Mouse (Mus musculus) kidney, embryonic 15.5 days (tissue): ENCODE measurements around the gene Tcfl5. TPM values are rescaled to one million over a fixed set of nuclear protein-coding genes. Genes with fewer than 3 reads are reported as not detected.
A peak's percentile ranks its signal among the peaks of the same experiment; 100 is the strongest.

Experiments used
- ATAC-seq: fragments of 200-750 bp; cut with Nextera tagmentation; replicated peaks from 2 replicates; pipeline ENCODE4 v1.8.0; 2017; ENCODE audit warnings: moderate TSS enrichment; ENCODE audit not compliant: low FRiP score
- H3K27ac ChIP-seq: fragments of 300-500 bp; sonication (generic); 2 replicates; pipeline ENCODE4 v1.5.1; 2015; ENCODE audit warnings: mild to moderate bottlenecking, inconsistent platforms
- H3K27me3 ChIP-seq: fragments of 300-500 bp; sonication (generic); 2 replicates; pipeline ENCODE4 v1.6.1; 2015; ENCODE audit warnings: inconsistent platforms
- H3K36me3 ChIP-seq: fragments of 300-500 bp; sonication (generic); 2 replicates; pipeline ENCODE4 v1.6.1; 2015; ENCODE audit warnings: inconsistent platforms
- H3K4me1 ChIP-seq: fragments of 300-500 bp; sonication (generic); 2 replicates; pipeline ENCODE4 v1.6.1; 2015; ENCODE audit warnings: inconsistent platforms
- H3K4me2 ChIP-seq: fragments of 300-500 bp; sonication (generic); 2 replicates; pipeline ENCODE4 v1.6.1; 2015; ENCODE audit warnings: moderate library complexity, mild to moderate bottlenecking, inconsistent platforms
- H3K4me3 ChIP-seq: fragments of 300-500 bp; sonication (generic); replicated peaks from 2 replicates; pipeline ENCODE4 v1.5.1; 2015; ENCODE audit warnings: mild to moderate bottlenecking, inconsistent platforms
- H3K9ac ChIP-seq: fragments of 300-500 bp; sonication (generic); 2 replicates; pipeline ENCODE4 v1.6.1; 2015; ENCODE audit warnings: mild to moderate bottlenecking, inconsistent platforms
- H3K9me3 ChIP-seq: fragments of 300-500 bp; sonication (generic); replicated peaks from 2 replicates; pipeline ENCODE4 v1.6.1; 2016; ENCODE audit warnings: inconsistent platforms
- WGBS: fragments of 180-500 bp; shearing (Covaris S2); methylation state at CpG from one replicate; pipeline ENCODE4 v1.1.7; 2015; ENCODE audit warnings: mixed read lengths; 5-methylcytosine and 5-hydroxymethylcytosine counted together
- polyA plus RNA-seq: library from polyadenylated mRNA; unstranded; fragments of >200 nt; fragmentation: Nextera tagmentation; extraction: Ambion mirVana; gene quantifications from 2 replicates; pipeline ENCODE4 v1.2.1, GENCODE M21; 2015

Gene Tcfl5
- polyA plus RNA-seq, 1 experiment from 2014 or later = 0.23 TPM

DNA sequence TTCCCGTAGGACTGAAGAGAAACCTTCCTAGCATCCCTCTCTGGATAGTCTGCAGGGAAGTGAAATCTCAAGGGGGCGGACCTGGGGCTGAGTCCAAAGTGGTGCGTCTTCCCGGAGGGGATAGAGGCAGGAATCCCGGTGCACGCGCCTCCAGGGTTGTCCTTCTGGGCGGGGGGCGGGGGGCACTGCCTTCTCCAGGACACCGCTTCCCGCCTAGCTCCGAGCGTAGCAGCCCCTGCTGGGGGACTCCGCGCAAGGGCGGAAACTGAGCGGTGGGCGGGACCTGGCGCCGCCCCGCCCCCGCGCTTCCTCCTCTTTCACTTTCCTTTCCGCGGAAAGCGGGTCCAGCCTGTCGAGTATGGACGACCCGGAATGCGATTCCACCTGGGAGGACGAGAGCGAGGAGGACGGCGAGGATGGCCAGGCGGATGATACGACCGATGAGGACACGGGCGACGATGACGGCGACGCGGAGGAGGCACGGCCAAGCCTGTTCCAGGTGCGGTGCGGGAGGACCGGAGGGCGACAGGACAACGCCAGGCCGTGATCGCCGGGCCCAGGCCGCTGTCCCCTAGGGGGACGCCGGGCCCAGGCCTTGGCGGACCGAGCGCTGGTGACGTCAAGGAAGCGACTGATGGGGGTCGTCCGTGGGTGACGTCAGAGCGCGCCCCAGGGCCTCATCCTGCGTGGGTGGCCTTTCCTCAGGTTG lies 53.2 kb downstream of the Tcfl5 start, which contains the start of gene Ogfr:
Gene Ogfr (plus strand): TSS at position 123 of the 709 bp plus-strand sequence.
- peak; percentile 94 for ATAC-seq
- Histone ChIP-seq H3K27ac (peak within 1 kb of the TSS; percentile 94), H3K36me3 (peaks cover 67% of the 10 kb centered on the region), H3K9ac (peak within 1 kb of the TSS; percentile 87), H3K4me2 (peak within 1 kb of the TSS; percentile 79), H3K27me3 (no peaks in the 10 kb centered on the region), H3K4me1 (peaks cover 19% of the 10 kb centered on the region), H3K4me3 (peak within 1 kb of the TSS; percentile 98), H3K9me3 (no peaks in the 10 kb centered on the region)
- WGBS = under 1% methylated on average over 67 of the region's 67 CpGs

DNA sequence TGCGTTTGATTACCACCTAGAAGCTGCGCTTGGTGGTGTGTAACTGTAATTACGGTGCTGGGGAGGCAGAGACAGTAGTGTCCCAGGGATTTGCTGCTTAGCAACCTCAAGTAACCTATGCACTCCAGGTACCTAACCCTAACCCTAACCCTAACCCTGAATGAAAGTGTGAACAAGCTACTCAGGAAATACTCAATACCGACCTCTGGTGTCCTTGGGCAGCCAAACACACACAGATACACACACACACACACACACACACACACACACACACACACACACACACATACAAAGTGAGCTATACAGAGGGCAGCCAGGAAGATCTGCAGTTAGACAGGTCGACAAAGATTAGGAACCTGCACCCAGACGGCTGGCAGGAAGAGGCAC lies 53.8 kb downstream of the Tcfl5 start:
- H3K36me3 ChIP-seq = peaks cover 62% of the 10 kb centered on the region
- peak; percentile 3; the same call in 1 of the 2 replicates for ATAC-seq
- peak overlapping the region; percentile 79 for H3K4me2 ChIP-seq
- no peaks in the 10 kb centered on the region for H3K27me3 ChIP-seq
- no peaks in the 10 kb centered on the region for H3K9me3 ChIP-seq
- H3K27ac ChIP-seq = peak overlapping the region; percentile 94
- H3K4me1 ChIP-seq = peaks cover 25% of the 10 kb centered on the region
- peak overlapping the region; percentile 87 for H3K9ac ChIP-seq
- peak overlapping the region; percentile 98 for H3K4me3 ChIP-seq
- WGBS = 48% methylated on average over 6 of the region's 6 CpGs

DNA sequence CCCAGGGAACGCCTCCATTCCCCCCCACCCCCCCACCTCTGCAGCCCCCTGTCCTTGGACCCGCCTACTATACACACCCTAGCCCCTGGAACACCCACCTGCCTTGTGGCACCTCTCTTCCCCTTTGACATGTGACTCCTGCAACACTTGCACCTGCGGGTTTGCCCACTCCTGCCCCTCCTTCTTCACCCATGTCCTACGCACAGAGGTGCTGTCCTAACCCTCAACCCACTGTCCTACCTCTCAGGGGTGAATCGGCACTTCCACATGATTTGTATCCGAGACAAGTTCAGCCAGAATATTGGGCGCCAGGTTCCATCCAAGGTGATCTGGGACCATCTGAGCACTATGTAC lies 59.4 kb downstream of the Tcfl5 start:
- Histone ChIP-seq H3K9ac (peak overlapping the region; percentile 97), H3K9me3 (no peaks in the 10 kb centered on the region), H3K4me3 (peak overlapping the region; percentile 93), H3K36me3 (peaks cover 30% of the 10 kb centered on the region), H3K4me1 (peaks cover 21% of the 10 kb centered on the region), H3K27ac (no peak overlapping the region), H3K4me2 (peak overlapping the region; percentile 86), H3K27me3 (peaks cover 4% of the 10 kb centered on the region; the same call in 1 of the 2 replicates)
- 21% methylated on average over 7 of the region's 7 CpGs for WGBS
- ATAC-seq = no peak; the same call in 1 of the 2 replicates

DNA sequence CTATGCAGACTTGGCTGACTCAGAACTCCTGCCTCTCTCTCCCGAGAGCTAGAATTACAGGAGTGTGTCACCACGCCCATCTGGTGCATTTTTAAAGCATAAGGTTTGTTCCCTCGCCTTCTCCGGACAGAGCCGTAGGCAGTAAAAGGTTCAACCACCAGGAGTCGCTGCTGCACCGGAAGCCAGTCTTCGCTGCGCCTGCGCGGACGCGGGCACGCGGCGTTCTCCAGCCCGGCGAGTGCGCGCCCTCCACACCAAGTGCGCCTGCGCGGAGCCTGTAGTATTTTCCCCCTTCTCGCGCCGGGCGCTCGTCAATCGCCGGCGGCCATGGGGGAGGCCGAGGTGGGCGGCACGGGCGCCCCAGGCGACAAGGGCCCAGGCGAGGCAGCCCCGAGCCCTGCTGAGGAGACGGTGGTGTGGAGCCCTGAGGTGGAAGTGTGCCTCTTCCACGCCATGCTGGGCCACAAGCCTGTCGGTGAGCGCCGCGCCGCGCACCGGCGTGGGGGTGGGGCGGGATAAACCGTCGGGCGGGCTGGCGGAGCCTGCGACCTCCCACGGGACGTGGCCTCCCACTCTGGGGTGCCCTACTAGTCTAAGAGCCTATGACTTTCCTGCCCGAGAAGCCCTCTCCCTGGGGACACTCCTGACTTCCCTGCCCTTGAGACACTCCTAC lies 59.9 kb downstream of the Tcfl5 start:
- H3K4me3 ChIP-seq = peak overlapping the region; percentile 93
- peak overlapping the region; percentile 82 for H3K27ac ChIP-seq
- H3K9me3 ChIP-seq = no peaks in the 10 kb centered on the region
- peaks cover 30% of the 10 kb centered on the region for H3K36me3 ChIP-seq
- H3K4me1 ChIP-seq = peaks cover 21% of the 10 kb centered on the region
- H3K9ac ChIP-seq = peak overlapping the region; percentile 97
- ATAC-seq = peak; percentile 90
- under 1% methylated on average over 54 of the region's 57 CpGs for WGBS
- H3K4me2 ChIP-seq = peak overlapping the region; percentile 86
- H3K27me3 ChIP-seq = peaks cover 4% of the 10 kb centered on the region; the same call in 1 of the 2 replicates

DNA sequence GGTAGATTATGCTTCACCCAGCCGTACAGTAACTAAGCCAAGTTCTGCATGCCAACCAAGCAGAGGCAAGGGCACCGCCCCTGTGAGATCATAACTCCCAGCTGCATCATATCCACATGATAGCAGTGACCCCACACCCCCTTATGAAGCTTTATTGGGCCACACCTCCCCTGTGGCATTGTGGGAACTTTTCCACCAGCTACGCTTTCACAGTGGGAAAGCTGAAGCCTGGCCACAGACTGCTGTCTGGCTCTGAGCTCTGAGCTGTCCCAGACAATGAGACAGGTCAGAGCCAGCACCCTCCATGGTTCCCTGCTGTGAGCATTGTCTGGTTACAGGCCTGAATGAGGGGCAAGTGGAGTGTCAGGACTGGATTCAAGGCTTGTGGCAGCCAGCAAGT lies 61.5 kb downstream of the Tcfl5 start, which contains the start of gene Mrgbp:
Gene Mrgbp (plus strand): TSS at position 303 of the 400 bp plus-strand sequence.
- H3K27me3 ChIP-seq = peaks cover 4% of the 10 kb centered on the region; the same call in 1 of the 2 replicates
- 62% methylated on average over 3 of the region's 3 CpGs for WGBS
- H3K36me3 ChIP-seq = peaks cover 16% of the 10 kb centered on the region
- H3K9me3 ChIP-seq = no peaks in the 10 kb centered on the region
- no peak within 1 kb of the TSS for H3K4me3 ChIP-seq
- ATAC-seq = no peak
- H3K27ac ChIP-seq = peak within 1 kb of the TSS; percentile 24
- H3K4me2 ChIP-seq = peak within 1 kb of the TSS; percentile 86; the same call in 1 of the 2 replicates
- H3K9ac ChIP-seq = no peak within 1 kb of the TSS
- H3K4me1 ChIP-seq = peaks cover 25% of the 10 kb centered on the region

DNA sequence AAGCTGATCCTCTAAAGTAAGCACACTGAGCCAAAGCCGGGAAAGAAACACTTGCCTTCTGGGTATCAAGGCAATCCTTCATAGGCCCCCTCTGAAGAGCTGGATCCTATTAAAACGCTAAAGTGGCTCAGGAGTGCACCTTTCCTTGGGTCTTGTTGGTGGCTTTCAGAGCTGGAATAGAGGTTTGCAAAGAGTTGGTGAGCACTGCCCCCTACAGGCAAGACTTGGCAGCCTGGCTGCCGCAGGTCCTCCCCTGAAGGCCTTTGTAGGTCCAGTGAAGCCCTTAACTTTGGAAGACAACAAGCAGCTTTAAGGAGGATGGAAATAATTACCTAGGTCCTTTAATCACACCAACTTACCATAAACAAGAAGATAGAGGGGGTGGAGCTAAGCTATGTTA lies 63.8 kb downstream of the Tcfl5 start:
- Histone ChIP-seq H3K27me3 (peaks cover 4% of the 10 kb centered on the region; the same call in 1 of the 2 replicates), H3K36me3 (no peaks in the 10 kb centered on the region), H3K4me1 (peaks cover 18% of the 10 kb centered on the region), H3K4me3 (no peak overlapping the region), H3K9me3 (no peaks in the 10 kb centered on the region), H3K9ac (no peak overlapping the region), H3K4me2 (no peak overlapping the region), H3K27ac (no peak overlapping the region)
- 6% methylated on average over 3 of the region's 3 CpGs for WGBS
- no peak for ATAC-seq

DNA sequence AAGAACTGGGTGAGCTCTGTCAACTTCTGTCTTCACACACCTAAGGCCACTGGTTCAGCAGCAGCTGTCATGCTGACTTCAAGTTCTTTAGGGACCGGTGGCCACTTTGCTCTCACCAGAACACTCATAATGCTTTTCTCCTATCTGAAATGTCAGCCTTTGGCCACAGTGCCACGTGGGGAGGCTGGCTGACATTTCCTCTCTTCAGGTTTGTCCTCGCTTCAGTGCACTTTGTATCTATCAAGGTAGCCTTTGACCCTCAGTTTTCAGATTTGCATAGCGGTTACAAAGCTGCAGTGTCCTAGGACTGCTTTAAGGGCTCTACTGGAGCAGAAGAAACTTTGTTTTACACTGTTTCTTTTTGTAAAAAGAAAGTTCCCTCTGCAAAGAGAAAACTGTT lies 66.0 kb downstream of the Tcfl5 start:
- no peaks in the 10 kb centered on the region for H3K9me3 ChIP-seq
- peak overlapping the region; percentile 5; the same call in 1 of the 2 replicates for H3K27ac ChIP-seq
- peaks cover 9% of the 10 kb centered on the region; the same call in 1 of the 2 replicates for H3K4me1 ChIP-seq
- 47% methylated on average over 4 of the region's 4 CpGs for WGBS
- peaks cover 4% of the 10 kb centered on the region; the same call in 1 of the 2 replicates for H3K27me3 ChIP-seq
- H3K9ac ChIP-seq = no peak overlapping the region
- H3K36me3 ChIP-seq = no peaks in the 10 kb centered on the region
- no peak overlapping the region for H3K4me2 ChIP-seq
- no peak for ATAC-seq
- no peak overlapping the region for H3K4me3 ChIP-seq

Other genes starting within 250 kb of the Tcfl5 start
- gene Slco4a1, start 186.5 kb downstream of the Tcfl5 start, polyA plus RNA-seq = 2.2 and 2.3 TPM in 2 replicates
- gene Ntsr1, start 142.7 kb downstream of the Tcfl5 start, polyA plus RNA-seq = 8.6 and 9.7 TPM in 2 replicates
- 43.4 and 44.8 TPM in 2 replicates for gene Mrgbp, start 61.4 kb downstream of the Tcfl5 start, polyA plus RNA-seq
- gene Ogfr, start 53.5 kb downstream of the Tcfl5 start, polyA plus RNA-seq = 63.8 and 76.1 TPM in 2 replicates
- 8.8 and 9.8 TPM in 2 replicates for gene Col9a3, start 44.9 kb downstream of the Tcfl5 start, polyA plus RNA-seq
- 28.4 and 29.7 TPM in 2 replicates for gene Dido1, start 67.3 kb upstream of the Tcfl5 start, polyA plus RNA-seq
- gene Gid8, start 67.4 kb upstream of the Tcfl5 start, polyA plus RNA-seq = 55.8 TPM in 2 replicates
- gene Slc17a9, start 82.6 kb upstream of the Tcfl5 start, polyA plus RNA-seq = 0.58 and 1.6 TPM in 2 replicates
- gene Bhlhe23, start 134.2 kb upstream of the Tcfl5 start, polyA plus RNA-seq = not detected in 2 replicates